Mouse (Mus musculus) brain, embryonic 14.5 days (tissue): Measurements from ENCODE around the gene Mmp17. TPM values are rescaled to one million over a fixed set of nuclear protein-coding genes. Genes with fewer than 3 reads are reported as not detected.

Experiments used
- DNase-seq: peaks from one replicate; pipeline ENCODE4 v3.0.0-alpha.2; 2011; ENCODE audit warnings: low read depth
- CTCF ChIP-seq: fragments of 200-500 bp; IDR thresholded peaks from 2 replicates; pipeline ENCODE4 v1.5.1; 2012; ENCODE audit warnings: inconsistent platforms, mild to moderate bottlenecking, moderate library complexity, borderline replicate concordance; ENCODE audit not compliant: insufficient read depth, insufficient read length; ENCODE audit errors: extremely low read depth
- POLR2A ChIP-seq: fragments of 200-500 bp; IDR thresholded peaks from 2 replicates; pipeline ENCODE4 v1.6.1; 2012; ENCODE audit warnings: mild to moderate bottlenecking, inconsistent platforms, borderline replicate concordance; ENCODE audit not compliant: poor library complexity, insufficient read depth, insufficient read length, severe bottlenecking; ENCODE audit errors: extremely low read depth
- polyA plus RNA-seq: library from polyadenylated mRNA; depleted of rRNA; stranded (reverse); fragments of >200 nt; gene quantifications from 2 replicates; pipeline ENCODE4 v1.2.3, GENCODE M21; 2012; rRNA removed

Gene Mmp17
- 14.7 and 21.1 TPM in 2 replicates for polyA plus RNA-seq

- peak; percentile 91 for TF ChIP-seq POLR2A
- TF ChIP-seq CTCF: peak; percentile 79
- DNase-seq: peak; percentile 94
These were observed at the start of gene Mmp17 for GRCm38 (mm10) chr5:129583761-129584582. Gene Mmp17 (plus strand): TSS chr5:129584169.

- no peak for TF ChIP-seq CTCF
- TF ChIP-seq POLR2A: no peak
- peak; percentile 41 for DNase-seq
These were observed 49.5 kb upstream of the Mmp17 start for GRCm38 (mm10) chr5:129534500-129534899.

- TF ChIP-seq POLR2A (no peak), CTCF (no peak)
- DNase-seq: no peak
These were observed 48.9 kb upstream of the Mmp17 start for GRCm38 (mm10) chr5:129535021-129535420.

- no peak for DNase-seq
- no peak for TF ChIP-seq CTCF
These were observed 48.5 kb upstream of the Mmp17 start for GRCm38 (mm10) chr5:129535431-129535830.

- no peak for DNase-seq
- TF ChIP-seq CTCF: no peak
- TF ChIP-seq POLR2A: no peak
These were observed 45.1 kb upstream of the Mmp17 start for GRCm38 (mm10) chr5:129538826-129539225.

GRCm38 (mm10) chr5:129542236-129542635, 41.7 kb upstream of the Mmp17 start:
- DNase-seq: no peak
- TF ChIP-seq POLR2A (no peak), CTCF (peak; percentile 27; the same call in 1 of the 2 replicates)

GRCm38 (mm10) chr5:129545787-129546186, 38.2 kb upstream of the Mmp17 start:
- no peak for TF ChIP-seq POLR2A
- no peak for TF ChIP-seq CTCF
- peak; percentile 79 for DNase-seq

- DNase-seq: peak; percentile 20
- TF ChIP-seq CTCF (no peak), POLR2A (no peak)
These were observed 34.3 kb upstream of the Mmp17 start for GRCm38 (mm10) chr5:129549716-129550115.

GRCm38 (mm10) chr5:129550790-129551189, 33.2 kb upstream of the Mmp17 start:
- TF ChIP-seq POLR2A (no peak), CTCF (no peak)
- no peak for DNase-seq

GRCm38 (mm10) chr5:129551991-129552390, 32.0 kb upstream of the Mmp17 start:
- no peak for TF ChIP-seq CTCF
- TF ChIP-seq POLR2A: no peak
- no peak for DNase-seq

- TF ChIP-seq POLR2A: no peak
- TF ChIP-seq CTCF: no peak
- DNase-seq: no peak
These were observed 30.3 kb upstream of the Mmp17 start for GRCm38 (mm10) chr5:129553642-129554041.

GRCm38 (mm10) chr5:129558591-129558990, 25.4 kb upstream of the Mmp17 start:
- no peak for DNase-seq
- TF ChIP-seq CTCF: no peak
- TF ChIP-seq POLR2A: no peak

GRCm38 (mm10) chr5:129559283-129559682, 24.7 kb upstream of the Mmp17 start:
- no peak for TF ChIP-seq CTCF
- DNase-seq: peak; percentile 10

GRCm38 (mm10) chr5:129562342-129562741, 21.6 kb upstream of the Mmp17 start:
- TF ChIP-seq CTCF: no peak
- TF ChIP-seq POLR2A: no peak
- no peak for DNase-seq
